Mouse (Mus musculus) B cell, adult (primary cell): Measurements from ENCODE around the gene Pus7l. TPM values are rescaled to one million over a fixed set of nuclear protein-coding genes. Genes with fewer than 3 reads are reported as not detected.

Experiments used
- total RNA-seq: library from RNA; stranded (reverse); gene quantifications from 4 replicates; pipeline ENCODE4 v1.2.4, GENCODE M21; 2023; ENCODE audit not compliant: inconsistent age

Pus7l gene
- 7.1 to 11.8 TPM (median 10.1 TPM) in 4 replicates for total RNA-seq

DNA sequence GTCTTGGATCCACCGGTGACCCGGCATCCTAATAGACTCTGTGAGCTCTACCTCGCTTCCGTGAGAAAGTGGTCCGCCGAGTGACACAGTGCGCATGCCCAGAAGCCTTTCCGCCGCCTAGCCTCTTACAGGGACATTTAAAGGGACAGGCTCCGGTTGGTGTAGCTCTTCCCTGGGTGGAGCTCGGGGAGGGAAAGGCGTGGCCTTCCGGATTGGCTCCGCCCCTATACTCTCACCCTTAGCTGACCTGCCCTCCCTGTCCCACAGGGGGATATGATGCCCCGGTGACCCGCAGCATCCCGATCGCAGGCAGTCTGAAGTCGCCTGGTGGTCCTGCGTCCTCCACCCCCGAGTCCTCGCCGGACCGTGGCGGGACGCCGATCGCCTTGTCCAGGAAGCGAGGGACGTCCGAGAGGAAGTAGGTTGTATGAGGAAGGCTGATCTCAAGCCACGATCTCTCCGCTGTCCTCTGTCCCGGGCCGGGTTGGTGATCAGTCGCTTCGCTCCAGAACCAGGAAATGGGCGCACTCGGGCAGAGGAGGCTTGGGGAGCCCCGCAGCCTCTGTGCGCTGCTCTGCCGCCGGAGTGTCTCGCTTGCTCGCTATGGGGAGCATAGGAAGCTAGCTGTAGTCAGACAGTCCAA is at the start of gene Pus7l, which contains the start of gene Irak4:
TSS of gene Pus7l (minus strand) at position 139 of the 643 bp plus-strand sequence.
TSS of gene Irak4 (plus strand) at position 235 of the 643 bp plus-strand sequence.

DNA sequence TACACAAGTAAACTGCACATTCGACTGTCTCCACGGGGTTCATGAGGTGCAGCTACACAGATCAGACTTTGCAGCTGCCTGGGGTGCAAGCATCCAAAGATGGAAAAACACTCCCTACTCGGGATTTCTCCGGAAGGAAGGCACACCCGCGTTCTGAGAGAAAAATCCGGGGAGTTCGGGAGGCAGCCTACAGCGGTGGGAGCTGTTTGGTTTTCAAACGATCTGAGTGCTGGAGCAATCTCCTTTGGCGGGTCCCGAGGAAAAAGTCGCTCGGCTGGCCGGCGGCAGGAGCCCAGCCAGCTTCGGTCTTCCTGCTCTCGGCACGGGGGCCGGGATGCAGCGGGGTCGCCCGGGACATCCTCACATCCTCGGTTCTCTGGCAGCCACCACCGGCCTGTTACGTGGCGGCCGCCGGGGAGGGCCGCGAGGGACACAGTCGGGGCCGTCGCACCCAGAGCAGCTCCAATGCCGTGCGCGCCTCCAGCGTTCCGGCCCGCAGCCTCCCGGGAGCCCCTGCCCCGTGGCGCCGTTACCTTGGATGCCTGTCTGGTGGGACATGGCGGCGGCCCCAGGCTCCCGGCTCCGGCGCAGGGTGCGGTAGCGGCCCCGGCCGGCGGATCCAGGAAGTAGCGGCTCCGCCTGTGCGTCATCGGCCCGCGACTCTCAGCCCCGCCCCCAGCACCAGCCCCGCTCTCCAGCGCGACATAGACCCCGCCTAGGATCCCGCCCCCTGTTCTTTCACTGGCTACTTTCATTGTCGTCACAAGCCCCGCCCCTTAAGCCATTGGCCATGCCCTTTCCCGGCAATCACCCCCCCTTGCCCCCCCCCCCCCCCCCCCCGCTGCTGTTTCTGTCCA is 46.1 kb upstream of the Pus7l start, which contains the start of gene Twf1:
TSS of gene Twf1 (minus strand) at position 671 of the 857 bp plus-strand sequence.

Other genes starting within 250 kb of the Pus7l start
- gene Adamts20, start 78.1 kb downstream of the Pus7l start, total RNA-seq: not detected in 4 replicates
- 26.9 to 27.9 TPM (median 27.4 TPM) in 4 replicates for gene Irak4, start 96 bp upstream of the Pus7l start, total RNA-seq
- gene Twf1, start 46.3 kb upstream of the Pus7l start, total RNA-seq: 39.6 to 60.5 TPM (median 53.6 TPM) in 4 replicates
- not detected in 4 replicates for gene Tmem117, start 85.7 kb upstream of the Pus7l start, total RNA-seq